Mouse (Mus musculus): ENCODE measurements at regions not wholly inside any gene's neighbourhood (a gene's known extent, or its start where the extent isn't known, plus 50 kb on each side); places are given as distances from the start of the nearest gene placed in this dataset.
"Not testable (repeated sequence)": the region's sequence is repeated elsewhere in the genome, so short reads cannot be mapped to it uniquely, and the experiment has no call there.

- Histone ChIP-seq H3K4me1 (replicated peaks) (no peaks in the 10 kb centered on the region), H3K4me2 (0 out of 2 replicates have a peak overlapping the region, but pooled peaks have one; percentile 6), H3K9me3 (no peaks in the 10 kb centered on the region), H3K4me3 (no peak overlapping the region), H3K27me3 (no peaks in the 10 kb centered on the region), H3K36me3 (no peaks in the 10 kb centered on the region), H3K9ac (no peak overlapping the region), H3K27ac (no peak overlapping the region)
- no peak for ATAC-seq (ENCODE audit: low FRiP score)
- 21% methylated on average over 16 of the region's 16 CpGs for WGBS
Measured at GRCm38 (mm10) chr14:61736384-61737322, 129.4 kb downstream of the Kcnrg start.

GRCm38 (mm10) chr14:61737504-61738040, 130.3 kb downstream of the Kcnrg start:
- no peak overlapping the region for H3K4me2 ChIP-seq
- H3K4me3 ChIP-seq = no peak overlapping the region
- no peaks in the 10 kb centered on the region for H3K4me1 ChIP-seq (replicated peaks)
- H3K9ac ChIP-seq = no peak overlapping the region
- WGBS = 78% methylated on average over 6 of the region's 6 CpGs
- no peak for ATAC-seq (ENCODE audit: low FRiP score)
- no peaks in the 10 kb centered on the region for H3K36me3 ChIP-seq
- H3K27me3 ChIP-seq = no peaks in the 10 kb centered on the region
- H3K9me3 ChIP-seq = no peaks in the 10 kb centered on the region
- no peak overlapping the region for H3K27ac ChIP-seq

- ATAC-seq (ENCODE audit: low FRiP score) = no peak
- no peaks in the 10 kb centered on the region for H3K27me3 ChIP-seq
- H3K4me2 ChIP-seq = no peak overlapping the region
- whole genome bisulfite sequencing = 90% methylated on average over 1 of the region's 1 CpGs
- peaks cover 7% of the 10 kb centered on the region for H3K4me1 ChIP-seq (replicated peaks)
- no peaks in the 10 kb centered on the region for H3K9me3 ChIP-seq
- no peak overlapping the region for H3K9ac ChIP-seq
- H3K27ac ChIP-seq = no peak overlapping the region
- H3K4me3 ChIP-seq = no peak overlapping the region
- no peaks in the 10 kb centered on the region for H3K36me3 ChIP-seq
Measured at GRCm38 (mm10) chr14:61739453-61739852, 132.2 kb downstream of the Kcnrg start.

- Histone ChIP-seq H3K9me3 (no peaks in the 10 kb centered on the region), H3K9ac (no peak overlapping the region), H3K4me1 (replicated peaks) (peaks cover 7% of the 10 kb centered on the region), H3K27ac (no peak overlapping the region), H3K4me2 (no peak overlapping the region), H3K27me3 (no peaks in the 10 kb centered on the region), H3K36me3 (no peaks in the 10 kb centered on the region), H3K4me3 (no peak overlapping the region)
- no peak for ATAC-seq (ENCODE audit: low FRiP score)
- 35% methylated on average over 4 of the region's 4 CpGs for WGBS
Measured at GRCm38 (mm10) chr14:61743855-61744408, 136.7 kb downstream of the Kcnrg start.

- Histone ChIP-seq H3K36me3 (no peaks in the 10 kb centered on the region), H3K9ac (no peak overlapping the region), H3K27ac (no peak overlapping the region), H3K9me3 (no peaks in the 10 kb centered on the region), H3K27me3 (no peaks in the 10 kb centered on the region), H3K4me2 (no peak overlapping the region), H3K4me1 (replicated peaks) (peaks cover 11% of the 10 kb centered on the region), H3K4me3 (no peak overlapping the region)
- no peak for ATAC-seq (ENCODE audit: low FRiP score)
- WGBS = 90% methylated on average over 3 of the region's 3 CpGs
Measured at GRCm38 (mm10) chr14:61753421-61753820, 146.2 kb downstream of the Kcnrg start.

- Histone ChIP-seq H3K36me3 (no peaks in the 10 kb centered on the region), H3K9me3 (no peaks in the 10 kb centered on the region), H3K4me2 (peak overlapping the region; percentile 50; the same call in 1 of the 2 replicates), H3K27me3 (no peaks in the 10 kb centered on the region), H3K4me3 (no peak overlapping the region), H3K4me1 (replicated peaks) (peaks cover 11% of the 10 kb centered on the region), H3K27ac (no peak overlapping the region), H3K9ac (no peak overlapping the region)
- ATAC-seq (ENCODE audit: low FRiP score) = no peak
- 30% methylated on average over 1 of the region's 1 CpGs for WGBS
Measured at GRCm38 (mm10) chr14:61756651-61757050, 149.4 kb downstream of the Kcnrg start.

GRCm38 (mm10) chr14:61757086-61757822, 150.0 kb downstream of the Kcnrg start:
- Histone ChIP-seq H3K4me2 (peak overlapping the region; percentile 50), H3K9me3 (no peaks in the 10 kb centered on the region), H3K9ac (no peak overlapping the region), H3K36me3 (no peaks in the 10 kb centered on the region), H3K4me1 (replicated peaks) (peaks cover 11% of the 10 kb centered on the region), H3K27ac (no peak overlapping the region), H3K4me3 (peak overlapping the region; percentile 14; the same call in 1 of the 2 replicates), H3K27me3 (no peaks in the 10 kb centered on the region)
- 14% methylated on average over 12 of the region's 15 CpGs for WGBS
- ATAC-seq (ENCODE audit: low FRiP score) = peak; percentile 77

GRCm38 (mm10) chr14:61757823-61758175, 150.5 kb downstream of the Kcnrg start:
- H3K9me3 ChIP-seq = no peaks in the 10 kb centered on the region
- H3K36me3 ChIP-seq = no peaks in the 10 kb centered on the region
- no peaks in the 10 kb centered on the region for H3K27me3 ChIP-seq
- H3K27ac ChIP-seq = no peak overlapping the region
- WGBS = 18% methylated on average over 7 of the region's 7 CpGs
- peaks cover 11% of the 10 kb centered on the region for H3K4me1 ChIP-seq (replicated peaks)
- no peak for ATAC-seq (ENCODE audit: low FRiP score)
- H3K4me2 ChIP-seq = peak overlapping the region; percentile 50
- H3K9ac ChIP-seq = no peak overlapping the region
- H3K4me3 ChIP-seq = 0 out of 2 replicates have a peak overlapping the region, but pooled peaks have one; percentile 14

GRCm38 (mm10) chr14:61758586-61758985, 151.3 kb downstream of the Kcnrg start:
- Histone ChIP-seq H3K9ac (no peak overlapping the region), H3K9me3 (no peaks in the 10 kb centered on the region), H3K4me2 (no peak overlapping the region), H3K4me3 (no peak overlapping the region), H3K4me1 (replicated peaks) (peaks cover 11% of the 10 kb centered on the region), H3K27ac (no peak overlapping the region), H3K27me3 (no peaks in the 10 kb centered on the region), H3K36me3 (no peaks in the 10 kb centered on the region)
- WGBS = 89% methylated on average over 5 of the region's 5 CpGs
- ATAC-seq (ENCODE audit: low FRiP score) = no peak

- not testable (repeated sequence) for ATAC-seq (ENCODE audit: low FRiP score); H3K9ac ChIP-seq; H3K27ac ChIP-seq; H3K27me3 ChIP-seq; H3K36me3 ChIP-seq; H3K9me3 ChIP-seq; H3K4me2 ChIP-seq; H3K4me3 ChIP-seq
- 87% methylated on average over 12 of the region's 12 CpGs for WGBS
- peaks cover 11% of the 10 kb centered on the region for H3K4me1 ChIP-seq (replicated peaks)
Measured at GRCm38 (mm10) chr14:61760176-61760575, 152.9 kb downstream of the Kcnrg start.

GRCm38 (mm10) chr14:61762076-61762475, 154.8 kb downstream of the Kcnrg start:
- no peaks in the 10 kb centered on the region for H3K9me3 ChIP-seq
- no peak overlapping the region for H3K27ac ChIP-seq
- no peak overlapping the region for H3K4me2 ChIP-seq
- H3K4me3 ChIP-seq = no peak overlapping the region
- H3K27me3 ChIP-seq = no peaks in the 10 kb centered on the region
- H3K4me1 ChIP-seq (replicated peaks) = peaks cover 6% of the 10 kb centered on the region
- ATAC-seq (ENCODE audit: low FRiP score) = no peak
- H3K9ac ChIP-seq = no peak overlapping the region
- no peaks in the 10 kb centered on the region for H3K36me3 ChIP-seq
- 93% methylated on average over 5 of the region's 5 CpGs for WGBS

GRCm38 (mm10) chr14:61769881-61770280, 162.6 kb downstream of the Kcnrg start:
- H3K4me1 ChIP-seq (replicated peaks) = peaks cover 7% of the 10 kb centered on the region
- 83% methylated on average over 5 of the region's 5 CpGs for WGBS

More at GRCm38 (mm10) chr14:61769881-61770280, 162.6 kb downstream of the Kcnrg start:
- H3K9ac ChIP-seq = no peak overlapping the region
- H3K27ac ChIP-seq = no peak overlapping the region
- H3K4me3 ChIP-seq = no peak overlapping the region
- H3K4me2 ChIP-seq = no peak overlapping the region
- H3K9me3 ChIP-seq = no peaks in the 10 kb centered on the region
- no peaks in the 10 kb centered on the region for H3K27me3 ChIP-seq
- ATAC-seq (ENCODE audit: low FRiP score) = no peak
- no peaks in the 10 kb centered on the region for H3K36me3 ChIP-seq
